Mouse (Mus musculus): ENCODE measurements around the gene Nedd9.

DNA sequence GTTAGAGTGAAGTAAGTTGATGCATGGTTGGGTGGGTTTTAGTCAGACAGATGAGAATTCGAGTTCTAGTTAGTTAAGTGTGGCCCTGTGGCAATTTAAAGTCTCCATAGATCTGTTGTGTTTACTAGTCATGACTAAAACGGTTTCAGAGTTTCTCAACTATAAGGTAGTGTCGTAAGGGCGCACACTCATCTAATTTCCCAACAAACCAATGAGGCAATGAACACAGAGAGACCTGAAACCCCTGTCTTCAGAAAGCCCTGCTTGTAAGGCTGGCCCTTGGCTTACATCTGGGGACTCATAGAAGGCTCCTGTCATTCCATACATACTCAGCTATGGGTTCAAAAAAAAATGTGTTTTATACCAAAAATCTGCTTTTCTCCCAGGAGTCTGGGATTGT, 13.7 kb downstream of the Nedd9 start:
- no peak for TF ChIP-seq CTCF (IDR thresholded peaks at IDR 0.05; ENCODE audit: low read depth, low read length)
- no peak for TF ChIP-seq GATA1 (IDR thresholded peaks at IDR 0.05; ENCODE audit: borderline replicate concordance, low read length)
- TF ChIP-seq TAL1 (conservative IDR thresholded peaks at IDR 0.05; ENCODE audit: low read depth, low read length): no peak
- no peak for TF ChIP-seq GATA2 (IDR thresholded peaks at IDR 0.05; ENCODE audit: borderline replicate concordance, low read depth, low read length)
- TF ChIP-seq POLR2AphosphoS5 (IDR thresholded peaks at IDR 0.05; ENCODE audit: insufficient replicate concordance, low read depth, low read length): no peak
